Mouse (Mus musculus) lung, adult 2 months (tissue): ENCODE measurements around the gene Vmn1r189.

Source experiments
- CTCF ChIP-seq: fragments of 200-500 bp; IDR thresholded peaks from 2 replicates; pipeline ENCODE4 v1.5.1; 2011; ENCODE audit warnings: mild to moderate bottlenecking, low read length, control low read depth; ENCODE audit not compliant: insufficient read depth
- POLR2A ChIP-seq: fragments of 200-500 bp; IDR thresholded peaks from 2 replicates; pipeline ENCODE4 v1.6.1; 2011; ENCODE audit warnings: low read depth, mild to moderate bottlenecking, control low read depth, low read length, borderline replicate concordance; ENCODE audit errors: extremely low read depth

GRCm38 (mm10) chr13:22050591-22051522, 54.8 kb downstream of the Vmn1r189 start:
- peak; percentile 20; the same call in 1 of the 2 replicates for TF ChIP-seq POLR2A
- TF ChIP-seq CTCF = peak; percentile 44
